In genomic region chr16:92715599-92716483, GRCm38 (mm10) we compare ENCODE assay signal across 8 mouse cellular contexts.
DNase-seq lines count a peak whose midpoint lies in the region; ATAC-seq lines count a peak whose summit lies in the region.

No protein-coding gene starts in this region.

- peak; percentile 64 for DNase-seq in layer of hippocampus, adult 11-12 months (ENCODE audit: low spot score)
- no peak for DNase-seq in layer of hippocampus, adult 18-20 months (ENCODE audit: low spot score in 2 of 2)
- peak; percentile 76 for DNase-seq in lung, postnatal 36 days
- DNase-seq in thymus, postnatal 25 days: peak; percentile 84
- no peak for DNase-seq in natural killer cell, adult 2 months (ENCODE audit: low spot score in 2 of 2)
- DNase-seq in ovary, postnatal 36 days (ENCODE audit: low spot score): no peak
- no peak for DNase-seq in left cerebral cortex, postnatal 36 days (ENCODE audit: low spot score in 2 of 2)

- intact Hi-C loops in left cerebral cortex, postnatal 36 days (cut with DNase I): no loop called here

- ATAC-seq in hematopoietic stem cell, adult 5-6 weeks (replicated peaks in 1 of 2; ENCODE audit: insufficient read depth in 1 of 2, low FRiP score in 2 of 2, low TSS enrichment in 1 of 2, low read depth in 1 of 2, poor library complexity in 2 of 2, severe bottlenecking in 2 of 2): peak; percentile 84 to 89

Comparison
In these comparisons a context has a peak if more than half of its experiments do, and no peak if none do; other contexts are left out.
1. DNase-seq: peak in layer of hippocampus, adult 11-12 months (single experiment), lung, postnatal 36 days (single experiment) and thymus, postnatal 25 days (single experiment); none in layer of hippocampus, adult 18-20 months (0 of 2), natural killer cell, adult 2 months (0 of 2), ovary, postnatal 36 days (single experiment) and left cerebral cortex, postnatal 36 days (0 of 2).